Mouse (Mus musculus): ENCODE results near the gene Hivep3.

The Hivep3 gene

GRCm38 (mm10) chr4:120071842-120072507 lies 338.4 kb downstream of the Hivep3 start:
- in situ Hi-C loops (cut with MboI, MseI), result no loop called here

- in situ Hi-C loops (cut with MboI, MseI), result no loop called here
Measured at GRCm38 (mm10) chr4:120074061-120074460, 340.5 kb downstream of the Hivep3 start.

- in situ Hi-C loops (cut with MboI, MseI), result no loop called here
Measured at GRCm38 (mm10) chr4:120077322-120077721, 343.7 kb downstream of the Hivep3 start.

GRCm38 (mm10) chr4:120082527-120082926 lies 348.9 kb downstream of the Hivep3 start:
- in situ Hi-C loops (cut with MboI, MseI), result no loop called here

GRCm38 (mm10) chr4:120083700-120084099 lies 350.1 kb downstream of the Hivep3 start:
- in situ Hi-C loops (cut with MboI, MseI), result no loop called here

- in situ Hi-C loops (cut with MboI, MseI), result no loop called here
Measured at GRCm38 (mm10) chr4:120089536-120089935, 356.0 kb downstream of the Hivep3 start.

- in situ Hi-C loops (cut with MboI, MseI), result no loop called here
Measured at GRCm38 (mm10) chr4:120091997-120092783, 358.6 kb downstream of the Hivep3 start.

- in situ Hi-C loops (cut with MboI, MseI), result no loop called here
Measured at GRCm38 (mm10) chr4:120096935-120097334, 363.4 kb downstream of the Hivep3 start.

GRCm38 (mm10) chr4:120101186-120101585 lies 367.6 kb downstream of the Hivep3 start:
- in situ Hi-C loops (cut with MboI, MseI), result no loop called here

- in situ Hi-C loops (cut with MboI, MseI), result no loop called here
Measured at GRCm38 (mm10) chr4:120104599-120104998, 371.0 kb downstream of the Hivep3 start.

GRCm38 (mm10) chr4:120106362-120106761 lies 372.8 kb downstream of the Hivep3 start:
- in situ Hi-C loops (cut with MboI, MseI), result loop anchor here (5.0 kb wide), 1 partner anchor 189 kb away; no protein-coding TSS in a partner anchor

GRCm38 (mm10) chr4:120107787-120108186 lies 374.2 kb downstream of the Hivep3 start:
- in situ Hi-C loops (cut with MboI, MseI), result loop anchor here (5.0 kb wide), 1 partner anchor 190 kb away; no protein-coding TSS in a partner anchor

GRCm38 (mm10) chr4:120115516-120115915 lies 381.9 kb downstream of the Hivep3 start:
- in situ Hi-C loops (cut with MboI, MseI), result no loop called here

- in situ Hi-C loops (cut with MboI, MseI), result no loop called here
Measured at GRCm38 (mm10) chr4:120116312-120116711, 382.7 kb downstream of the Hivep3 start.

GRCm38 (mm10) chr4:120120276-120120675 lies 386.7 kb downstream of the Hivep3 start:
- in situ Hi-C loops (cut with MboI, MseI), result no loop called here

GRCm38 (mm10) chr4:120124656-120125055 lies 391.1 kb downstream of the Hivep3 start:
- in situ Hi-C loops (cut with MboI, MseI), result no loop called here

GRCm38 (mm10) chr4:120126047-120126446 lies 392.5 kb downstream of the Hivep3 start:
- in situ Hi-C loops (cut with MboI, MseI), result no loop called here

- in situ Hi-C loops (cut with MboI, MseI), result no loop called here
Measured at GRCm38 (mm10) chr4:120127333-120127732, 393.7 kb downstream of the Hivep3 start.

- in situ Hi-C loops (cut with MboI, MseI), result no loop called here
Measured at GRCm38 (mm10) chr4:120128033-120128432, 394.4 kb downstream of the Hivep3 start.

- in situ Hi-C loops (cut with MboI, MseI), result no loop called here
Measured at GRCm38 (mm10) chr4:120129233-120129885, 395.8 kb downstream of the Hivep3 start.

- in situ Hi-C loops (cut with MboI, MseI), result no loop called here
Measured at GRCm38 (mm10) chr4:120130926-120131325, 397.3 kb downstream of the Hivep3 start.
